Mouse (Mus musculus): ENCODE results near the gene Tnr. TPM values are rescaled to one million over a fixed set of nuclear protein-coding genes. Genes with fewer than 3 reads are reported as not detected.

Gene Tnr
- polyA plus RNA-seq, 1 experiment, result 0.03 TPM

- Histone ChIP-seq H3K4me3 (ENCODE audit: insufficient read depth, low read depth, low read length) (no peak overlapping the region), H3K27me3 (replicated peaks; ENCODE audit: control insufficient read depth, insufficient read depth, low read length) (no peaks in the 10 kb centered on the region), H3K4me1 (ENCODE audit: control insufficient read depth, insufficient read depth, low read length) (no peaks in the 10 kb centered on the region), H3K36me3 (ENCODE audit: control insufficient read depth, insufficient read depth, low read length) (no peaks in the 10 kb centered on the region), H3K27ac (ENCODE audit: insufficient read depth, low read depth, low read length) (no peak overlapping the region)
- TF ChIP-seq CTCF (conservative IDR thresholded peaks at IDR 0.05; ENCODE audit: insufficient read depth, insufficient read length, low read depth, low read length) (no peak), POLR2A (IDR thresholded peaks at IDR 0.05; ENCODE audit: low read depth, low read length) (no peak)
- DNase-seq, result no peak
- 82% methylated on average over 17 of the region's 17 CpGs for WGBS
Measured at GRCm38 (mm10) chr1:159889012-159889765, 365.6 kb downstream of the Tnr start.

- Histone ChIP-seq H3K27ac (ENCODE audit: insufficient read depth, low read depth, low read length) (no peak overlapping the region), H3K27me3 (replicated peaks; ENCODE audit: control insufficient read depth, insufficient read depth, low read length) (no peaks in the 10 kb centered on the region), H3K4me1 (ENCODE audit: control insufficient read depth, insufficient read depth, low read length) (no peaks in the 10 kb centered on the region), H3K36me3 (ENCODE audit: control insufficient read depth, insufficient read depth, low read length) (no peaks in the 10 kb centered on the region), H3K4me3 (ENCODE audit: insufficient read depth, low read depth, low read length) (no peak overlapping the region)
- TF ChIP-seq POLR2A (IDR thresholded peaks at IDR 0.05; ENCODE audit: low read depth, low read length), result no peak
- TF ChIP-seq CTCF (conservative IDR thresholded peaks at IDR 0.05; ENCODE audit: insufficient read depth, insufficient read length, low read depth, low read length), result no peak
- DNase-seq, result no peak
- WGBS, result 74% methylated on average over 5 of the region's 5 CpGs
Measured at GRCm38 (mm10) chr1:159890524-159890923, 367.0 kb downstream of the Tnr start.

- Histone ChIP-seq H3K36me3 (ENCODE audit: control insufficient read depth, insufficient read depth, low read length) (no peaks in the 10 kb centered on the region), H3K4me3 (ENCODE audit: insufficient read depth, low read depth, low read length) (no peak overlapping the region), H3K27ac (ENCODE audit: insufficient read depth, low read depth, low read length) (no peak overlapping the region), H3K4me1 (ENCODE audit: control insufficient read depth, insufficient read depth, low read length) (no peaks in the 10 kb centered on the region), H3K27me3 (replicated peaks; ENCODE audit: control insufficient read depth, insufficient read depth, low read length) (no peaks in the 10 kb centered on the region)
- no peak for DNase-seq
- TF ChIP-seq CTCF (conservative IDR thresholded peaks at IDR 0.05; ENCODE audit: insufficient read depth, insufficient read length, low read depth, low read length) (no peak), POLR2A (IDR thresholded peaks at IDR 0.05; ENCODE audit: low read depth, low read length) (no peak)
- WGBS, result 74% methylated on average over 3 of the region's 3 CpGs
Measured at GRCm38 (mm10) chr1:159895094-159895493, 371.5 kb downstream of the Tnr start.

GRCm38 (mm10) chr1:159899991-159900390 lies 376.4 kb downstream of the Tnr start:
- Histone ChIP-seq H3K36me3 (ENCODE audit: control insufficient read depth, insufficient read depth, low read length) (no peaks in the 10 kb centered on the region), H3K27me3 (replicated peaks; ENCODE audit: control insufficient read depth, insufficient read depth, low read length) (no peaks in the 10 kb centered on the region), H3K27ac (ENCODE audit: insufficient read depth, low read depth, low read length) (no peak overlapping the region), H3K4me1 (ENCODE audit: control insufficient read depth, insufficient read depth, low read length) (no peaks in the 10 kb centered on the region), H3K4me3 (ENCODE audit: insufficient read depth, low read depth, low read length) (no peak overlapping the region)
- WGBS, result 77% methylated on average over 3 of the region's 3 CpGs
- DNase-seq, result no peak
- TF ChIP-seq CTCF (conservative IDR thresholded peaks at IDR 0.05; ENCODE audit: insufficient read depth, insufficient read length, low read depth, low read length) (no peak), POLR2A (IDR thresholded peaks at IDR 0.05; ENCODE audit: low read depth, low read length) (no peak)

GRCm38 (mm10) chr1:159900639-159901038 lies 377.1 kb downstream of the Tnr start:
- WGBS, result 50% methylated on average over 3 of the region's 3 CpGs
- no peak overlapping the region for H3K27ac ChIP-seq (ENCODE audit: insufficient read depth, low read depth, low read length)

GRCm38 (mm10) chr1:159901366-159902119 lies 378.0 kb downstream of the Tnr start:
- TF ChIP-seq CTCF (conservative IDR thresholded peaks at IDR 0.05; ENCODE audit: insufficient read depth, insufficient read length, low read depth, low read length), result no peak
- TF ChIP-seq POLR2A (IDR thresholded peaks at IDR 0.05; ENCODE audit: low read depth, low read length), result no peak
- Histone ChIP-seq H3K4me1 (ENCODE audit: control insufficient read depth, insufficient read depth, low read length) (no peaks in the 10 kb centered on the region), H3K27ac (ENCODE audit: insufficient read depth, low read depth, low read length) (no peak overlapping the region), H3K27me3 (replicated peaks; ENCODE audit: control insufficient read depth, insufficient read depth, low read length) (no peaks in the 10 kb centered on the region), H3K4me3 (ENCODE audit: insufficient read depth, low read depth, low read length) (no peak overlapping the region), H3K36me3 (ENCODE audit: control insufficient read depth, insufficient read depth, low read length) (no peaks in the 10 kb centered on the region)
- 81% methylated on average over 7 of the region's 7 CpGs for WGBS
- no peak for DNase-seq

More at GRCm38 (mm10) chr1:159900639-159901038, 377.1 kb downstream of the Tnr start:
- Histone ChIP-seq H3K4me1 (ENCODE audit: control insufficient read depth, insufficient read depth, low read length) (no peaks in the 10 kb centered on the region), H3K4me3 (ENCODE audit: insufficient read depth, low read depth, low read length) (no peak overlapping the region), H3K27me3 (replicated peaks; ENCODE audit: control insufficient read depth, insufficient read depth, low read length) (no peaks in the 10 kb centered on the region), H3K36me3 (ENCODE audit: control insufficient read depth, insufficient read depth, low read length) (no peaks in the 10 kb centered on the region)
- DNase-seq, result no peak
- TF ChIP-seq POLR2A (IDR thresholded peaks at IDR 0.05; ENCODE audit: low read depth, low read length) (no peak), CTCF (conservative IDR thresholded peaks at IDR 0.05; ENCODE audit: insufficient read depth, insufficient read length, low read depth, low read length) (no peak)

- TF ChIP-seq POLR2A (IDR thresholded peaks at IDR 0.05; ENCODE audit: low read depth, low read length) (no peak), CTCF (conservative IDR thresholded peaks at IDR 0.05; ENCODE audit: insufficient read depth, insufficient read length, low read depth, low read length) (no peak)
- H3K4me1 ChIP-seq (ENCODE audit: control insufficient read depth, insufficient read depth, low read length), result no peaks in the 10 kb centered on the region
- H3K27ac ChIP-seq (ENCODE audit: insufficient read depth, low read depth, low read length), result no peak overlapping the region
- no peak for DNase-seq
- H3K27me3 ChIP-seq (replicated peaks; ENCODE audit: control insufficient read depth, insufficient read depth, low read length), result no peaks in the 10 kb centered on the region
- no peak overlapping the region for H3K4me3 ChIP-seq (ENCODE audit: insufficient read depth, low read depth, low read length)
- no peaks in the 10 kb centered on the region for H3K36me3 ChIP-seq (ENCODE audit: control insufficient read depth, insufficient read depth, low read length)
- WGBS, result 87% methylated on average over 4 of the region's 4 CpGs
Measured at GRCm38 (mm10) chr1:159902120-159902497, 378.5 kb downstream of the Tnr start.
